Mouse (Mus musculus): ENCODE results near the gene Lrrc26.

DNA sequence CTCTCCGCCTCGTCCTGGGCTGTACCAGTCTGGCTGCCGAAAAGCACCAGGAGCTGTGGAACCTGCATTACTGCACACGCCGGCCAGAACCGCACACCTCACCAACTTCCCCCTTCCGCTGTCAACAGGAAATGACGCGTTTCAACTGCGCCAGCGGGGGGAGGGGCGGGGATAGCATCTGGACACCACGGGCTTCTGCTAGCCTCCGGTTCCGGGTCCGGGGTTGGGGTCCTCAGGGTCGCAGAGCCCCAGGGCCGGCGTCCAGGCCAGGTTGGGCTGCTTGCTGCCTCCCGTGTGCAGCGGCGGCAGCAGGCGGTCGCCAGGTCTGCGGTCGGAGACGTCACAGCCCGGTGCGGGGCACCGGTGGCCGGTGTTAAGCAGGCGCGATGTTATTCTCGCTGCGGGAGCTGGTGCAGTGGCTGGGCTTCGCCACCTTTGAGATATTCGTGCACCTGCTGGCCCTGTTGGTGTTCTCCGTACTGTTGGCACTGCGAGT, 34.4 kb upstream of the Lrrc26 start, which contains the start of gene Tmem203:
- TF ChIP-seq POLR2A (IDR thresholded peaks at IDR 0.05; ENCODE audit: insufficient read depth, low read depth, low read length) (peak; percentile 64), CTCF (IDR thresholded peaks at IDR 0.05; ENCODE audit: insufficient read depth, low read depth, low read length) (no peak)

Data from olfactory bulb, adult 2 months (tissue).